Mouse (Mus musculus) thymus, adult 2 months (tissue): Measurements from ENCODE around the gene Aldoart2.

Experiments used
- CTCF ChIP-seq: fragments of 200-500 bp; IDR thresholded peaks from 2 replicates; pipeline ENCODE4 v1.5.1; 2012; ENCODE audit warnings: mild to moderate bottlenecking, control low read depth, low read length, moderate library complexity, borderline replicate concordance; ENCODE audit not compliant: control insufficient read depth, poor library complexity, insufficient read depth; ENCODE audit errors: extremely low read depth
- POLR2A ChIP-seq: fragments of 200-500 bp; IDR thresholded peaks from 2 replicates; pipeline ENCODE4 v1.6.1; 2012; ENCODE audit warnings: mild to moderate bottlenecking, low read length, control low read depth, moderate library complexity; ENCODE audit not compliant: control insufficient read depth, poor library complexity, insufficient read depth; ENCODE audit errors: extremely low read depth

GRCm38 (mm10) chr12:55564187-55564963, 664 bp upstream of the Aldoart2 start:
- TF ChIP-seq CTCF, result no peak
- no peak for TF ChIP-seq POLR2A
